Mouse (Mus musculus): Measurements from ENCODE around the gene Enpp4. TPM values are rescaled to one million over a fixed set of nuclear protein-coding genes. Genes with fewer than 3 reads are reported as not detected.

The Enpp4 gene
- total RNA-seq (2021), result 10 to 100 TPM; 13.8 to 14.5 TPM
- long read RNA-seq, experiment 1, full-length matches to known transcripts, result 21 of 28 reads
- long read RNA-seq, experiment 1, partial matches to known transcripts, result 0 of 28 reads
- long read RNA-seq, experiment 1, other reads (novel, unspliced or antisense), result 7 of 28 reads
- long read RNA-seq, experiment 2, full-length matches to known transcripts, result 20 of 31 reads
- long read RNA-seq, experiment 2, partial matches to known transcripts, result 0 of 31 reads
- long read RNA-seq, experiment 2, other reads (novel, unspliced or antisense), result 11 of 31 reads

GRCm38 (mm10) chr17:44105287-44106138 is at the start of gene Enpp4:
Gene Enpp4 (minus strand): TSS chr17:44105809.
- peak; percentile 86 for DNase-seq

- DNase-seq, result no peak
Observed at GRCm38 (mm10) chr17:44155204-44155603, 49.6 kb upstream of the Enpp4 start.

- no peak for DNase-seq
Observed at GRCm38 (mm10) chr17:44153871-44154270, 48.3 kb upstream of the Enpp4 start.

GRCm38 (mm10) chr17:44151889-44152288 is 46.3 kb upstream of the Enpp4 start:
- DNase-seq, result no peak

- DNase-seq, result peak; percentile 59
Observed at GRCm38 (mm10) chr17:44151130-44151529, 45.5 kb upstream of the Enpp4 start.

GRCm38 (mm10) chr17:44148109-44148846 is 42.7 kb upstream of the Enpp4 start:
- DNase-seq, result no peak

- no peak for DNase-seq
Observed at GRCm38 (mm10) chr17:44145806-44146205, 40.2 kb upstream of the Enpp4 start.

GRCm38 (mm10) chr17:44136863-44137640 is 31.4 kb upstream of the Enpp4 start:
- DNase-seq, result no peak

- no peak for DNase-seq
Observed at GRCm38 (mm10) chr17:44136018-44136417, 30.4 kb upstream of the Enpp4 start.

GRCm38 (mm10) chr17:44134545-44134944 is 28.9 kb upstream of the Enpp4 start:
- DNase-seq, result no peak

GRCm38 (mm10) chr17:44134106-44134505 is 28.5 kb upstream of the Enpp4 start:
- DNase-seq, result no peak

GRCm38 (mm10) chr17:44130429-44130828 is 24.8 kb upstream of the Enpp4 start:
- peak; percentile 79 for DNase-seq

- no peak for DNase-seq
Observed at GRCm38 (mm10) chr17:44129092-44129750, 23.6 kb upstream of the Enpp4 start.

GRCm38 (mm10) chr17:44121366-44122100 is 15.9 kb upstream of the Enpp4 start:
- no peak for DNase-seq

GRCm38 (mm10) chr17:44118231-44118630 is 12.6 kb upstream of the Enpp4 start:
- DNase-seq, result no peak

- DNase-seq, result no peak
Observed at GRCm38 (mm10) chr17:44117721-44118120, 12.1 kb upstream of the Enpp4 start.

- DNase-seq, result no peak
Observed at GRCm38 (mm10) chr17:44116584-44116983, 11.0 kb upstream of the Enpp4 start.

GRCm38 (mm10) chr17:44108331-44108730 is 2.7 kb upstream of the Enpp4 start:
- no peak for DNase-seq

- DNase-seq, result no peak
Observed at GRCm38 (mm10) chr17:44101961-44102360, 3.6 kb downstream of the Enpp4 start.

- no peak for DNase-seq
Observed at GRCm38 (mm10) chr17:44100906-44101305, 4.7 kb downstream of the Enpp4 start.

- no peak for DNase-seq
Observed at GRCm38 (mm10) chr17:44100486-44100885, 5.1 kb downstream of the Enpp4 start.

All from gastrocnemius, postnatal 10 days (tissue).